Mouse (Mus musculus) forebrain, embryonic 11.5 days (tissue): ENCODE results near the gene B4galt5. TPM values are rescaled to one million over a fixed set of nuclear protein-coding genes. Genes with fewer than 3 reads are reported as not detected.

ENCODE experiments used
- ATAC-seq: fragments of 200-750 bp; cut with Nextera tagmentation; replicated peaks from 2 replicates; pipeline ENCODE4 v1.8.0; 2017; ENCODE audit warnings: moderate TSS enrichment; ENCODE audit not compliant: low FRiP score
- DNase-seq: peaks from one replicate; pipeline ENCODE4 v3.0.0-alpha.2; 2017; ENCODE audit warnings: low spot score
- H3K27ac ChIP-seq: fragments of 300-500 bp; sonication (generic); 2 replicates; pipeline ENCODE4 v1.5.1; 2014; ENCODE audit warnings: low read depth, low read length
- H3K27me3 ChIP-seq: fragments of 300-500 bp; sonication (generic); 2 replicates; pipeline ENCODE4 v1.6.1; 2014; ENCODE audit warnings: mild to moderate bottlenecking, low read length, mixed read lengths; ENCODE audit not compliant: control insufficient read depth, insufficient read depth
- H3K36me3 ChIP-seq: fragments of 300-500 bp; sonication (generic); 2 replicates; pipeline ENCODE4 v1.6.1; 2014; ENCODE audit warnings: mild to moderate bottlenecking, low read length, moderate library complexity, mixed read lengths; ENCODE audit not compliant: control insufficient read depth, insufficient read depth
- H3K4me1 ChIP-seq: fragments of 300-500 bp; sonication (generic); replicated peaks from 2 replicates; pipeline ENCODE4 v1.6.1; 2014; ENCODE audit warnings: low read length, mixed read lengths; ENCODE audit not compliant: control insufficient read depth, insufficient read depth
- H3K4me2 ChIP-seq: fragments of 300-500 bp; sonication (generic); 2 replicates; pipeline ENCODE4 v1.6.1; 2014; ENCODE audit warnings: low read depth, mild to moderate bottlenecking, low read length, moderate library complexity, mixed read lengths; ENCODE audit not compliant: severe bottlenecking
- H3K4me3 ChIP-seq: fragments of 300-500 bp; sonication (generic); 2 replicates; pipeline ENCODE4 v1.5.1; 2014; ENCODE audit warnings: low read depth, low read length
- H3K9ac ChIP-seq: fragments of 300-500 bp; sonication (generic); 2 replicates; pipeline ENCODE4 v1.6.1; 2014; ENCODE audit warnings: low read length
- H3K9me3 ChIP-seq: fragments of 300-500 bp; sonication (generic); 2 replicates; pipeline ENCODE4 v1.6.1; 2016; ENCODE audit warnings: low read length, mixed read lengths; ENCODE audit not compliant: control insufficient read depth
- WGBS: fragments of 180-500 bp; shearing (Covaris S2); extraction: QIAGEN DNeasy Blood & Tissue Kit; methylation state at CpG from one replicate; pipeline ENCODE4 v1.1.7; 2014; 5-methylcytosine and 5-hydroxymethylcytosine counted together
- polyA plus RNA-seq: library from polyadenylated mRNA; unstranded; fragments of >200 nt; fragmentation: Nextera tagmentation; extraction: Ambion mirVana; gene quantifications from 2 replicates; pipeline ENCODE4 v1.2.1, GENCODE M21; 2014

Gene B4galt5
- polyA plus RNA-seq, 1 experiment from 2014 or later, result 19.2 TPM

DNA sequence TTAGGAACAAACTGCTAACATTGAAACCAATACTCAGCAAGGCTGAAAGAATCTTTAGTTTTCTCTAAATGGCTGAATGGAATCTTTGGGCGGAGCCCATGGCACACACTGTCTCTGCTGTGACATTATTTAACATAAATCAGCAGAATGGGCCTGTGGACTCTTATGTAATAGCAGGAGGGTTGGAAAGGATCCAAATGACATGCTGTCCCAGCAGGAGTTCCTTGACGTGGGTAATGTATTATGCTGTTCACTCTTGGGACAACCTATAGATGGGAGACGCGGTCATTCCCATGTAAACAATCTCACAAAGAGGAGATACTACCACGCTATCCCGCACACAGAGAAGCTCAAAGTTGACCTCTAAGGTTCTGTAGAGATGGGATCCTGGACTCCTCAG is 15.5 kb downstream of the B4galt5 start:
- H3K9ac ChIP-seq, result no peak overlapping the region
- no peaks in the 10 kb centered on the region for H3K36me3 ChIP-seq
- no peak overlapping the region for H3K27ac ChIP-seq
- no peak overlapping the region for H3K4me3 ChIP-seq
- no peaks in the 10 kb centered on the region for H3K27me3 ChIP-seq
- no peak for ATAC-seq
- WGBS, result 90% methylated on average over 6 of the region's 6 CpGs
- DNase-seq, result no peak
- H3K4me1 ChIP-seq, result no peaks in the 10 kb centered on the region; the same call in none of the 2 replicates
- H3K9me3 ChIP-seq, result no peaks in the 10 kb centered on the region
- no peak overlapping the region for H3K4me2 ChIP-seq

- H3K27me3 ChIP-seq, result no peaks in the 10 kb centered on the region
- WGBS, result 84% methylated on average over 7 of the region's 7 CpGs
- no peak overlapping the region for H3K27ac ChIP-seq
- ATAC-seq (no peak), DNase-seq (no peak)
- no peaks in the 10 kb centered on the region for H3K9me3 ChIP-seq
- no peaks in the 10 kb centered on the region for H3K36me3 ChIP-seq
- no peak overlapping the region for H3K4me2 ChIP-seq
- no peak overlapping the region for H3K4me3 ChIP-seq
- H3K4me1 ChIP-seq, result no peaks in the 10 kb centered on the region; the same call in none of the 2 replicates
- H3K9ac ChIP-seq, result no peak overlapping the region
These were observed 16.5 kb downstream of the B4galt5 start for GRCm38 (mm10) chr2:167332336-167332987.

DNA sequence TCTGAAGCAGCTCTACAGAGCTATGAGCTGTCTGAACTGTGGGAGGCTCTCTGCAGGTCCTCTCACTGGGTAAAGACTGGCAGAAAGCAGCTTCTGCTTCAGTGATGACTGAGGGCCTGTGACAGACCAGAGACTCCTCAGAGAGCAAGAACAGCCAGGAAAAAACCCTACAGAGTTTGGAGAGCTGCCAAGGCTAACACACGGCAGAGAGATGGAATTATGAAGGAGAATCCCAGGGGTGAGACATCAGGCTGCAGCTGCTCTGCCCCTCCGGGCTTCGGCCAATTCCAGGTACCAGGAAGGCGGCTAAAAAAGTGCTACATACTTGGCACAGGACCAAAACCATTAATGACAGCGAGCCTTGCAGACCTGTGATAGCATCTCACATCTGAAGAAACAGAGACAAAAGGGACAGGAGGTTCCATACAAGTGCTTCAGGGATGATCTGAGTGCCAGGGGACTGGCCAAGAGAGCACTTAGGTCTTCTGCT is 17.5 kb downstream of the B4galt5 start:
- Histone ChIP-seq H3K4me2 (no peak overlapping the region), H3K27ac (no peak overlapping the region), H3K27me3 (no peaks in the 10 kb centered on the region), H3K9ac (no peak overlapping the region), H3K4me3 (no peak overlapping the region), H3K9me3 (no peaks in the 10 kb centered on the region), H3K4me1 (peaks cover 4% of the 10 kb centered on the region), H3K36me3 (no peaks in the 10 kb centered on the region)
- DNase-seq (no peak), ATAC-seq (no peak)
- 66% methylated on average over 5 of the region's 5 CpGs for WGBS

- ATAC-seq (no peak), DNase-seq (no peak)
- no peaks in the 10 kb centered on the region for H3K36me3 ChIP-seq
- no peaks in the 10 kb centered on the region for H3K9me3 ChIP-seq
- H3K4me3 ChIP-seq, result no peak overlapping the region
- no peaks in the 10 kb centered on the region for H3K27me3 ChIP-seq
- H3K4me1 ChIP-seq, result peaks cover 4% of the 10 kb centered on the region
- WGBS, result 90% methylated on average over 5 of the region's 5 CpGs
- H3K9ac ChIP-seq, result no peak overlapping the region
- no peak overlapping the region for H3K4me2 ChIP-seq
- H3K27ac ChIP-seq, result no peak overlapping the region
These were observed 18.4 kb downstream of the B4galt5 start for GRCm38 (mm10) chr2:167330581-167330980.

DNA sequence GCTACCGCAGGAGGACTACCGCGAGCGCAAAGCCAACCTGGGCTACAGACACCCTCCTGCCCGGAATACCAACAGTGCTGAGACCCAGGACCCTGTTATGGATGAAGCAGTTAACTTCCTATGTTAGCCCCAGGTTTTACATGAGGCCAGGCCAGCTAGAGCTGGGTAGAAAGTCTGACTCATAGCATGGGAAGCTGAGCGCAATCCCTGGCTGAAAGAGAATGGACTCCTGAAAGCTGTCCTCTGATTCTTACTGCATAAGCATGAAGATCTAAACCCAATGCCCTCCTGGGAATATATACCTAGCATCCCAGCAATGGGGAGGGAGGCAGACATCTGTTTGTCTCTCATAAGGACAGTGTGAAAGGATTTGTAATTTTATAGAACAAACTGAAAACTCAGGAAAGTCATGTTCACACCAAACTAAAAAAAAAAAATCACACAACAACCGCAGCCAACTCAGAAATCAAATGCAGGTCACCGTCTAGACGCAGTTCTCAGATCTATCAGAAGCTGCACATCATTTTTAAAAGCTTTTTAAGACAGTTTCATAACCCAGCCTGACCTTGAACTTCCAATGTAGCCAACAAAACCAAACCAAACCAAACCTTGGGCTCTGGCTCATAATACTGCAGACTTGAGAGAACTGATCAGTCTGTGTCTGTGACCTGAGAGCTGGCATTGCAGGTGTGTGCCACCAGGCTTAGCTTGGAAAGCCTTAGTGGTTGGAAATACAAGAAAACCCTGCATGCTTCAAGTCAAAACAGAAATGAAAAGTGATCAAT is 19.3 kb downstream of the B4galt5 start:
- ATAC-seq (no peak), DNase-seq (no peak)
- no peak overlapping the region for H3K27ac ChIP-seq
- peaks cover 4% of the 10 kb centered on the region for H3K4me1 ChIP-seq
- H3K4me2 ChIP-seq, result no peak overlapping the region
- no peak overlapping the region for H3K4me3 ChIP-seq
- WGBS, result 90% methylated on average over 9 of the region's 9 CpGs
- no peak overlapping the region for H3K9ac ChIP-seq
- H3K36me3 ChIP-seq, result no peaks in the 10 kb centered on the region
- H3K27me3 ChIP-seq, result no peaks in the 10 kb centered on the region
- H3K9me3 ChIP-seq, result no peaks in the 10 kb centered on the region

- ATAC-seq, result no peak
- Histone ChIP-seq H3K36me3 (no peaks in the 10 kb centered on the region), H3K9me3 (no peaks in the 10 kb centered on the region), H3K4me3 (no peak overlapping the region), H3K4me1 (peaks cover 4% of the 10 kb centered on the region), H3K27me3 (no peaks in the 10 kb centered on the region), H3K27ac (no peak overlapping the region), H3K9ac (no peak overlapping the region), H3K4me2 (no peak overlapping the region)
- WGBS, result 93% methylated on average over 6 of the region's 6 CpGs
- DNase-seq, result no peak
These were observed 20.6 kb downstream of the B4galt5 start for GRCm38 (mm10) chr2:167328340-167328739.

DNA sequence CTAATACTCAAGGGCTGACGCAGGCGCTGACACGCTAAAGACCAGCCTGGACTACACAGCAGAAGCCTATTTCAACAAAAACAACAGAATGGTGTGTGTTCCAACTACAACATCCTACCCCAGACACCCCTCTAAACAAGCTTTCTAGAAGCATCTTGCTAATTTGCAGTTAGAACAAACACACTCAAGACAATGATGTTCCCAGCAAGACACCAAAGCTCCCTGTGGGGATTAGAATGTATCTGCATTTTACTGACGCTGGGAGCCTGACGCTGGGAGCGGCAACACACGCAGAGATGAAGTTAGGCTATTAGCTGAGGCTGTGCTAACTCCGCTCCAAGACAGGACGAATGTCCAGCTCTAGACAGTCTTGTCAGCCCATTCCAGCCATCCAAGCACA is 22.4 kb downstream of the B4galt5 start:
- no peak for DNase-seq
- Histone ChIP-seq H3K4me2 (no peak overlapping the region), H3K9me3 (no peaks in the 10 kb centered on the region), H3K27ac (no peak overlapping the region), H3K4me1 (peaks cover 4% of the 10 kb centered on the region), H3K9ac (no peak overlapping the region), H3K27me3 (no peaks in the 10 kb centered on the region), H3K4me3 (no peak overlapping the region), H3K36me3 (no peaks in the 10 kb centered on the region)
- 56% methylated on average over 9 of the region's 9 CpGs for WGBS
- no peak for ATAC-seq

DNA sequence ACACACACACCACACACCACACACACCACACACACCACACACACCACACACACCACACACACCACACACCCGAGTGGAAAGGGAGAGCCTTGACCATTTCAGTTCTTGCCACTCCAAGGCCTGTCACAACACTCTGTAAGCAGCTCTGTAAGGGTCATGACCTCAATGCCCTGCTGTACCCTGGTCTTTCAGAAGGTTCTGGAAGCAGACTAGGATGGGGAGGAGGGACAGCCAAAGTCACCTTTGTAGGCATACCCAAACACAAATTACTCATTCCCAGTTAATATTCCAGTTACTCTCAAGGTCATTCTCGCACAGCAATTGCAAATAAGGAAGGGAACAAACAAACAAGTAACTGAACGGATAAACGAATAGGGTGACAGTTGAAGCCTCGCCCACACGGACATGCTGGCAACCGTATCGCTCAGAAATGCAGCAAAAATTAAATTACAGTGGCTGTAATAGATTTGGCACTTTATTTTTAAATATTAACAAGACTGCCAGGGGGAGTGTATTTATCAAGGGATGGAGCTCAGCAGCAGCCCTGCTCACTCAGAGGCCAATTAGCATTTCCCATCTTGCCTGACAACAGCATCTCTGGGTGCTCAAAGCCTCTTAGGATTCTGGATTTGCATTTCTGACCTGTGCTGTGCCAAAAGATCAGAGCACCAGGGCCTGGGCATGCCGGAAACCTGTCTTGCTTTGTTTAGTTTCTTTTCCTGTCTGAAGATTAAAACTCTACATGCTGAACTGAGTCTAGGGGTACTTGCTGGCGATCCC is 24.6 kb downstream of the B4galt5 start:
- no peak for ATAC-seq
- no peak overlapping the region for H3K4me3 ChIP-seq
- H3K27me3 ChIP-seq, result no peaks in the 10 kb centered on the region
- H3K4me1 ChIP-seq, result peaks cover 4% of the 10 kb centered on the region; the same call in 1 of the 2 replicates
- no peak overlapping the region for H3K9ac ChIP-seq
- no peak for DNase-seq
- 84% methylated on average over 10 of the region's 10 CpGs for WGBS
- no peak overlapping the region for H3K4me2 ChIP-seq
- no peaks in the 10 kb centered on the region for H3K9me3 ChIP-seq
- no peak overlapping the region for H3K27ac ChIP-seq
- H3K36me3 ChIP-seq, result no peaks in the 10 kb centered on the region
